Mouse (Mus musculus): ENCODE data around the gene Rhoh.
A peak's percentile ranks its signal among the peaks of the same experiment; 100 is the strongest.

Rhoh gene

GRCm38 (mm10) chr5:65861154-65861944 lies at the start of gene Rhoh:
Gene Rhoh, plus strand, starts transcription at chr5:65861213.
- DNase-seq (ENCODE audit: low spot score) = no peak

DNA sequence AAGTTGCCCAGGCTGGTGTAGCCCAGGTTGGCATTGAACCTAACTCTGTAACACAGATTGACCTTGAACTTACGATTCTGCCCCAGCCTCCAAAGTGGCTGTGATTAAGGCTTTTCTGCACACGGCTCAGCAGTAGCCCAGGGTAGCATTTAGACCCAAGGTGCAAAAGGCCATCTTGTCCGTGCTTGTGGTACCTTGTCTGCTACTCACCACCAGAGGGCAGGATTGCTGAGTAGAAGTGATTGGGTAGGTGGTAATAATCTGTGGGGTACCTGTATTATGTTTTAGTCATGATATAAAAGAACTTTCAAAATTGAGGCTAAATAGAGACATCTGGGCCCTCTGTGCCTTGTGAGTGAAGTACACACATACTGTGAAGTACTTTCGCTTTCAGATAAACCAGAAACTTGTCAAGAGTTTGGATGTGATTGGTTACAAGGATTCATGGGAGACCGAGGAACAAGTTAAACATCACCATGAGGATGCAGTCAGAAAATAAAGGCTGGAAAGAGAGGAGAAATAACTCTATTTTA lies 37.3 kb upstream of the Rhoh start:
- peak; percentile 18 for DNase-seq (ENCODE audit: low spot score)

DNA sequence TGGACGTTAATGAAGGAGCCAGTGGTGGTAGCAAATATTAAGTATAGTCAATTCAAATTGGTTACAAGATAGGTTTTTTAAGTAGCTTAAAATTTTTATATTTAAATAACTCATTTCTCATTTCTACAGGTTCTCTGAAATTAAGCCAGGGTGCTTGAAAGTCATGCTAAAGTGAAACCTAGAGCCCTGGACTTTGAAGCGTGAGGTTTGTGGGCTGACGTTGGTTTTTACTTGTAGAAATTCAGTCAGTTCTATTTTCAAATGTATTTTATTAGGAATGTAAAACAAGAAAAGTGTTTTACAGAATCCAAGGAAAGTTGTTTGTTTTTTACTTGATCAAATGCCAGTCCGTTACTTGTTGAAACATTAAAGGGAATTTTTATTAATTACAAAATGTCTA lies 34.5 kb upstream of the Rhoh start:
- no peak for DNase-seq (ENCODE audit: low spot score)

GRCm38 (mm10) chr5:65827102-65827501 lies 33.9 kb upstream of the Rhoh start:
- DNase-seq (ENCODE audit: low spot score) = no peak

DNA sequence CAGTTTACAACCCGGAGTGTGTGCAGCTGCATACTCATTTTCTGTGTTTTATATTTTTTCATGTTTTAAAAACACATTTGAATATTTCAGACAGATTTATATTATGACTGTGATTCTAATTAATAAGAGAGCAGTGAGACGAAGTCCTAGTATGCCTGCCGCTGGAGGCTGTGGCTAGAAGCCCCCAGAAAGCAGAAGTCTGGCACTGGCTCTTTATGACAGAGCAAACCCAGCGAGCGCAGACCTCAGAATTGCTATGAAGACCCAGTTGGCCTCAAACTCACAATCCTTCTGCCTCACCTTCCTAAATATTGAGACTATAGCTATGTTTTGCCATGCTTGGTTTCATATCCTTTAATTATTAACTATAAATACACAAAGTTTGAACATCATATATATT lies 32.8 kb upstream of the Rhoh start:
- DNase-seq (ENCODE audit: low spot score) = no peak

DNA sequence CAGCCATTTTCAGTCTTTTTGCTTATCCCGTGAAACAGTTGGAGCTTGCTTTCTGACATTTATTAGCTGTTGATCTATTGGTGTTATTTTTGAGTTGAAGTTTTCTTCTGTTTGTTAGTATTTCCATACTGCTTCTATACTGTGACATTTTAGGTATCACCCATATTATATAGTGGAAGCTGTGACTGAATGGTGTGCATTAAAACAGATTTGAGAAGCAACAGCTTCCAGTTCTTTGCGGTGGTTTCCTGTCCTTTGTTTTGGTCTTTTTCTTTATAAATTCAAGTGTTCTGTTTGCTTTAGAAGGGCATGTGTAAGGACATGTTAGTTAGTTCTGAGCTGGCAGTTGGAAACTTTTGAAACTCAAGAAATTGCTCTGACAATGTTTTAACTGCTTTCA lies 32.0 kb upstream of the Rhoh start:
- DNase-seq (ENCODE audit: low spot score) = no peak

- DNase-seq (ENCODE audit: low spot score) = no peak
These were observed 28.9 kb upstream of the Rhoh start for GRCm38 (mm10) chr5:65831917-65832618.

- no peak for DNase-seq (ENCODE audit: low spot score)
These were observed 27.9 kb upstream of the Rhoh start for GRCm38 (mm10) chr5:65833092-65833491.

DNA sequence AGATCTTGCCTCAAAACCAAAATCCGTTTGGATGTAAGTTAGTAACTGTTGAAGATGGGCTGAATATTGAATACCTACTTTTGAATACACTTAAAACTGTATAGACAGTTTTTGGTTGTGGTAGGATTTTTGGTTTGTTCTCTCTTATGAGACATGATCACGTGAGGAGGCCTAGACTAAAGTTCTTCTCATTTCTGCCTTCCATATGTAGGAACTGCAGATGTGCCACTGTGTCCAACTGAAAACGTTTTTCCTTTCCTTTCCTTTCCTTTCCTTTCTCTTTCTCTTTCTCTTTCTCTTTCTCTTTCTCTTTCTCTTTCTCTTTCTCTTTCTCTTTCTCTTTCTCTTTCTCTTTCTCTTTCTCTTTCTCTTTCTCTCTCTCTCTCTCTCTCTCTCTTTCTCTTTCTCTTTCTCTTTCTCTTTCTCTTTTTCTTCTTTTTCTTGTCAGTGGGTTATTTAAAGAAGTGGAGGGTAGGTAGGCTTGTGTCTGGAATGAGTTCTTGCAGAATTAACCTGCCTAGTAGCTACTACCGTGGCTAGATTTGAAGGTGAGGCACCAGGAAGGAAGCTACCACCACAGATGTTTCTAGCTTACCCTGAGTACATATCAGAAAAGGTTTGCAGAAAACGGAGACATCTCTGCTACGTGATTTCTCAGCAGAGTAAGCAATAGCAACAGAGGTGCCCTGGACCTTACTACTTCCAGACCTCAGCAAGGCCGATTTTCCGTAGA lies 27.1 kb upstream of the Rhoh start:
- no peak for DNase-seq (ENCODE audit: low spot score)

DNA sequence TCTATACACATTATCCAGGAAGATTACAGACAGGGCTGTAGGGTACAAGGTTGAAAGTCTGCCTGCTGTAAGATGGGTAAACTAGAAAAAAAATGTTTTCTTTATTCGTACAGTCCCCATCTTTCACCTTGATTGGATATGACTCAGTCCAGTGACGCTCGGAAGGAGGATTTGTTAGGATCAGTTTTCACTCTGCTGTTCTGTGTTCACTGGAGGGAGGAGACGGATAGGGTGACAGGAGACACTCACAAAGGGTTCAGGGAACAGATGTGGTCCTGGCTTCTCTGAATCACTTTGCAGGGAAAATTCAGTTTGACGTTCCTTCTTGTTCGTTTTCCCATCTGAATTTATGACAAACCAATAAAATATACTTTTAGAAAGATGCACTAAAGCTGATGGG lies 23.0 kb upstream of the Rhoh start:
- DNase-seq (ENCODE audit: low spot score) = no peak

DNA sequence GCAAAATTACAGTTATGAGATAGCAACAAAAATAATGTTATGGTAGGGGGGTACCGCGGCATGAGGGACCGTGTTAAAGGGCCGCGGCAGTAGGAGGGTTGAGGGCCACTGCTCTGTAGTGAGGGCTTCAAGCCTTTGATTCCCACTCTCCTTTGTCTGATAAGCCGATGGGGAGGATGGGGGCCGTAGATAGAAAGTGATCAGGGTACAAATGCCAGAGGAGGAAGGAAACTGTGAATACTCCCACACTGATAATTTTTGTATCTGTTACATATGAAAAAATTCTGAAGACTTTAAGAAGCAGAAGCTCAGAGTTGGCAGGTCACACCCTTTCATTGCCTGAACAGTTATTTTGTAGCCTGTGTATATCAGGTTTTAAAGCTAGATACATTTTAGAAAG lies 18.1 kb upstream of the Rhoh start:
- no peak for DNase-seq (ENCODE audit: low spot score)

DNA sequence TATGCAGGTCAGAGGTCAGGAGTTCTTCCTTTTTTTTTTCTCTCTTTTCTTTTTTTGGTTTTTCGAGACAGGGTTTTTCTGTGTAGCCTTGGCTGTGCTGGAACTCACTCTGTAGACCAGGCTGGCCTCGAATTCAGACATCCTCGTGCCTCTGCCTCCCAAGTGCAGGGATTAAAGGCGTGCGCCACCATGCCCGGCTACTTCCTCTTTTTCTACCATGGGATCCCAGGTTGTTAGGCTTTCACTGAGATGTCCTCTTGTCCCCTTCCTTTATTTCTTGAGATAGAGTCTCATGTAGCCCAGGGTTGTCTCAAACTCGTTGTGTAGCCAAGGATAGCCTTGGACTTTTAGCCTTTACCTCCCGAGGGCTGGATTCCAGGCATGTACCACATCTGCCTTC lies 14.5 kb upstream of the Rhoh start:
- no peak for DNase-seq (ENCODE audit: low spot score)

GRCm38 (mm10) chr5:65846958-65847357 lies 14.1 kb upstream of the Rhoh start:
- no peak for DNase-seq (ENCODE audit: low spot score)

DNA sequence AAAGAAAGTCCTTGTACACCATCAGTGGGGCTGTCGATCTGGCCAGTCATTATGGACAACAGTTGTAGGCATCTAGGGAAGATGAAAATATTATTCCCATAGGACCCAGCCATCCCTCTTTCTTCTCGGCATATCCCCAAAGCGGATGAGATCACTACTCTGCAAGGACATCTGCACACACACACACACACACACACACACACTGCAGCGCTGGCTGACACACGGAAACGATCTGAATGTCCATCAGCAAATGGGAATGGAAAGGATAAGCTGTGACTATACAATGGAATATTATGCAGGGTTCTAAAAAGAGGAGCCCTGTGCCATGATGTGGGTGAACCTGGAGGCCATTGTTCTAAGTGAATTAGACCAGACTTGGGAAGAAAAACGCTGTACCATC lies 13.4 kb upstream of the Rhoh start:
- DNase-seq (ENCODE audit: low spot score) = no peak

GRCm38 (mm10) chr5:65850765-65851164 lies 10.2 kb upstream of the Rhoh start:
- no peak for DNase-seq (ENCODE audit: low spot score)

DNA sequence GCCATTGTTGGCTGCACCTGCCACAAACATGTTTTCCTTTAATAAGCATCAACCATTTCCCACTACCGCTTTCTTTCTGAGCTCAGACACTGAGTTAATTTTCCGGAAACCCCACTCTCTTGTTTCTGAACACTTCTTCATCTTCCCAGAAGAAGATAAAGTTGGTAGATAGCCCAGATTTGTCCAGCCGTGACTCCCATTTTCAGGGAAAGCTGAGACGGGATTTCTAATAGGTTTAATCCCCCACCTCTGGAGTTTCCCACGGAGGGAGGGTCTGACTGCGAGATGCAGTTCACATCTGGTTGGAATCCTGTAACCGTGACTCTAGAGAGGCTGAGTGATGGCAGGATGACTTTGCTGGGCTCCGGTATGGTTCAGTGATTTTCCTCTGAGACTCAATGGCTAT lies 6.2 kb upstream of the Rhoh start:
- no peak for DNase-seq (ENCODE audit: low spot score)

DNA sequence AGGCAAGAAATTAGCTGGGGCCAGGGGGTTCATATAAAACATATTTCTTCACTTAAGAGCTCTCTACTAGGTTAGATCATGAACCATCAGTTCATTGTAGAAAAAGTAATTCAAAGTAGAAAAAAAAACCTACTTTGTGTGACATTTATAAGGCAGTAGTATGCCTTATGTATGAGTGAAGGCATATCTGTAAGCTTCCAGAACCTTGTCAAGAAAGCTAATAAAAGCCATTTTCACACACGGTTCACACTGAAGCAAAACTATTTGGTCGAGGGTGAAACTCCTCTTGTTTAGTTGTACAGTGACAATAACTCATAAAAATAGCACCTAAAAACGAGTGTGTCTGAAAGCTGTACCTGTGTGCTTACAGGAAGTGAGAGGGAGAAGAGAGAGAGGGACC lies 5.4 kb upstream of the Rhoh start:
- no peak for DNase-seq (ENCODE audit: low spot score)

DNA sequence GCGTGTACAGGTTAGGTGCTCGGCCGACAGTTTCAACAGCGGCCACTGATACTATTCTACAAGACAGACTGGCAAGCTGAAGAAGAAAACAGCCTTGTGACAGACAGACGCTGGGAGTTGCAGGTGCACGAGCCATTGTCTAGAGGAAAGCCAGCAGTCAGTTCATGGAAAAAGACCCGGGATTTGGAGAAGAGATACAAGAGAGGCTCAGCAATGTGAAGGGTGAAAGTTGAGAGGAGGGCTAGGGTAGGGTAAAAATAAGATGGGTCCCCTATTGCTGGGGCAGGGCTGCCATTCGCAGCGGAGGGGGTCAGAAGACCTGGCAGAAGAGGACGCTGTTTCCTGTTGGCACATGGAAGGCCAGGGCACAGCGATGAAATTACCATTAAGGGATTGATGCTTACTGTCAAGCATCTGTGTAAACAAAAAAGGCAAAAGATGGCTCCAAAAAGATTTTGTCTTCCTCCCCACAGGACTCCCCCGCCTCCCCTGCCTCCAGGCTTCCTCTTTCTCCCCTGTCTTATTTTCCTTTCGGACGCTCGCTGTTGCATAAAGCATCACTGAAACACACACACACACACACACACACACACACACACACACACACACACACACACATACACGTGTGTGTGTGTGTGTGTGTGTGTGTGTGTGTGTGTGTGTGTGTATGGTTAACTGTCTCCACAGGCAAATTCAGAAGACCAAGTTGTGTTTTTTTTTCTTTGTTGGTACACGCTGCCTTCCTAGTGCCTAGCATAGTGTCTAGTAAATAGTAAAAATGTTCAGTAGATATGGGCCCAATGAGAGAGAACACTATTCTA lies 4.2 kb upstream of the Rhoh start:
- no peak for DNase-seq (ENCODE audit: low spot score)

- DNase-seq (ENCODE audit: low spot score) = no peak
These were observed 3.1 kb upstream of the Rhoh start for GRCm38 (mm10) chr5:65857935-65858334.

- DNase-seq (ENCODE audit: low spot score) = no peak
These were observed 2.7 kb upstream of the Rhoh start for GRCm38 (mm10) chr5:65858355-65858754.

DNA sequence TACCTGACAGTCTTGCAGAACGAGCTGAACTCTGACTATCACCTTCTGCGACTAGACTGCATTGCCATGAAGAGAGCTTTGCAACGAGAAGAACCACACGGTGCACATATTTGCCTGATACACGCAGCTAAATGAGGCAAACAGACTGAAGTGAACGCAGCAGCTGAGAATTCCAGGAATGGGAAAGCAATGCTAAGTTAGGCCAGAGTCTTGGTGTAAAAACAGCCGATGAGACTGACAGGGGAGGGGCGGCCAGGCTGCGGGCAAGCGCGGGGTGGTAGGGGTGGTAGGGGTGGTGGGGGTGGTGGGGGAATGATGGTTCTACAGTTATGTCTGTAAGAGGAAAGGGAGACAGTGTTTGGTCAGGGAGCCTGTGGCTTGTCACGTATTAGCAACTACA lies 2.1 kb upstream of the Rhoh start:
- DNase-seq (ENCODE audit: low spot score) = no peak

GRCm38 (mm10) chr5:65859396-65859795 lies 1.6 kb upstream of the Rhoh start:
- DNase-seq (ENCODE audit: low spot score) = no peak

Data from urinary bladder, postnatal 14 days (tissue).